Mouse (Mus musculus): ENCODE data around the gene C2cd3.

DNA sequence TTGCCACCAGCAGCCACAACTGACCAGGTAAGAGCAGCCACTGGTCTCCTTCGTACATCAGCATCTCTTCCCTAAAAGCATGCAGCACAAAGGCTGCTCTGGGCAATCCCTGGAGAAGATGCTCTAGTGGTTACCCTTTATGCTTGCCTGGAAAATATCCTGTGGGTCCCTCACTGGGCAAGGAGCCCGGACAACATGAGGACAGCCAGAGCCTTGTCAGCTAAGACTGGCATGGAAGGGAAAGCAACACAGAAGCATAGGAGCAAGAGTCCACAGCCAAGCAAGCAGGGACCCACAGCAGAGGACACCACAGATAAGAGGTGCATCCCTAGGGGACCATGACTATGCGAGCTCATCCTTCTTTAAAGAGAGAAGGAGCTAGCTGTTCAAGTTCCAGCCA lies 87.8 kb downstream of the C2cd3 start:
- TF ChIP-seq EP300 (IDR thresholded peaks at IDR 0.05; ENCODE audit: low read depth) = no peak
- TF ChIP-seq CTCF (IDR thresholded peaks at IDR 0.05; ENCODE audit: low read depth) = no peak

Data from heart, postnatal 0 days (tissue).